In genomic region chr12:113896152-113896551, GRCm38 (mm10) we compare ENCODE assay signal across 19 mouse cellular contexts.
A peak's percentile ranks its signal among the peaks of the same experiment; 100 is the strongest.
DNase-seq lines count a peak whose midpoint lies in the region; ATAC-seq and TF ChIP-seq lines count a peak whose summit lies in the region.
"Had no signal": no experiment of that assay in that cellular context is flagged by ENCODE, and none has a peak within 500 bp of the region (broad histone marks: within the 10 kb centered on the region; RNA-seq: fewer than 3 reads in every experiment).

No protein-coding gene starts in this region.

- H3K27me3 ChIP-seq in ES-Bruce4 (ENCODE audit: control insufficient read depth, insufficient read depth, low read length, poor library complexity, severe bottlenecking): no peaks in the 10 kb centered on the region
- no peaks in the 10 kb centered on the region for H3K27me3 ChIP-seq in forebrain, postnatal 0 days (ENCODE audit: insufficient read depth, low read length)
- H3K27me3 ChIP-seq: midbrain, embryonic 15.5 days; stomach, embryonic 15.5 days had no signal

- no peaks in the 10 kb centered on the region for H3K4me1 ChIP-seq in ES-Bruce4 (ENCODE audit: control insufficient read depth, insufficient read depth, low read length)
- no peaks in the 10 kb centered on the region for H3K4me1 ChIP-seq in forebrain, postnatal 0 days (ENCODE audit: insufficient read depth)
- H3K4me1 ChIP-seq: midbrain, embryonic 15.5 days; stomach, embryonic 15.5 days had no signal

- H3K27ac ChIP-seq in ES-Bruce4 (ENCODE audit: insufficient read depth, low read length): no peak overlapping the region
- H3K27ac ChIP-seq in forebrain, postnatal 0 days (ENCODE audit: low read depth, low read length): no peak overlapping the region
- H3K27ac ChIP-seq: gastrocnemius, adult 2 months; hindbrain, postnatal 0 days; macrophage; midbrain, embryonic 15.5 days; stomach, embryonic 15.5 days had no signal

- no peak for TF ChIP-seq POLR2A in ES-Bruce4 (IDR thresholded peaks at IDR 0.05; ENCODE audit: insufficient read depth, low read length)

- TF ChIP-seq CTCF in ES-Bruce4 (IDR thresholded peaks at IDR 0.05; ENCODE audit: low read depth, low read length): peak; percentile 34
- TF ChIP-seq CTCF in forebrain, postnatal 0 days (IDR thresholded peaks at IDR 0.05; ENCODE audit: low read depth): no peak

- H3K9me3 ChIP-seq in ES-Bruce4 (replicated peaks; ENCODE audit: control insufficient read depth, insufficient read depth, low read length, poor library complexity, severe bottlenecking): no peaks in the 10 kb centered on the region
- H3K9me3 ChIP-seq in forebrain, postnatal 0 days (ENCODE audit: low read length): 0 out of 2 replicates have a peak, but pooled peaks cover 5% of the 10 kb centered on the region
- H3K9me3 ChIP-seq: stomach, embryonic 15.5 days had no signal

- no peak overlapping the region for H3K9ac ChIP-seq in ES-Bruce4 (ENCODE audit: low read depth, poor library complexity, severe bottlenecking)
- no peak overlapping the region for H3K9ac ChIP-seq in forebrain, postnatal 0 days
- H3K9ac ChIP-seq: midbrain, embryonic 15.5 days; stomach, embryonic 15.5 days had no signal

- H3K4me3 ChIP-seq in ES-Bruce4 (ENCODE audit: low read depth, low read length): no peak overlapping the region
- no peak overlapping the region for H3K4me3 ChIP-seq in forebrain, postnatal 0 days (ENCODE audit: low read depth, low read length)
- H3K4me3 ChIP-seq: gastrocnemius, adult 2 months; midbrain, embryonic 15.5 days; stomach, embryonic 15.5 days had no signal

- peak; percentile 6 to 39 for DNase-seq in kidney, postnatal 36 days
- no peak for DNase-seq in kidney, adult 11 months
- DNase-seq in NIH3T3 (ENCODE audit: low read depth): peak; percentile 9
- DNase-seq in naive thymus-derived CD4-positive, alpha-beta T cell, adult 2 months (ENCODE audit: low read depth): peak; percentile 10
- no peak for DNase-seq in forebrain, postnatal 0 days
- DNase-seq in natural killer cell, adult 2 months (ENCODE audit: low spot score in 2 of 2): no peak
- DNase-seq: adrenal gland, postnatal 14 days; cerebellum, adult 11-12 months; gastrocnemius, adult 2 months; heart, adult 18-20 months; heart, postnatal 4 days; kidney, postnatal 14 days; layer of hippocampus, adult 9-11 months; lung, adult 2 months had no signal

- no peaks in the 10 kb centered on the region for H3K36me3 ChIP-seq in ES-Bruce4 (ENCODE audit: control insufficient read depth, insufficient read depth, low read length, poor library complexity, severe bottlenecking)
- H3K36me3 ChIP-seq in forebrain, postnatal 0 days (ENCODE audit: insufficient read depth): no peaks in the 10 kb centered on the region
- H3K36me3 ChIP-seq: midbrain, embryonic 15.5 days; stomach, embryonic 15.5 days had no signal

- no peak overlapping the region for H3K4me2 ChIP-seq in forebrain, postnatal 0 days (ENCODE audit: low read depth)
- H3K4me2 ChIP-seq: midbrain, embryonic 15.5 days; stomach, embryonic 15.5 days had no signal

- no peak for TF ChIP-seq EP300 in ES-Bruce4 (IDR thresholded peaks at IDR 0.05; ENCODE audit: insufficient read depth, low read depth, low read length)

- 38% methylated on average over 4 of the region's 4 CpGs for whole genome bisulfite sequencing in forebrain, postnatal 0 days

- no peak for ATAC-seq in forebrain, postnatal 0 days
- ATAC-seq: hindbrain, postnatal 0 days; midbrain, embryonic 15.5 days had no signal

Comparison
In these comparisons a context has a peak if more than half of its experiments do, and no peak if none do; other contexts are left out.
1. DNase-seq: peak in kidney, postnatal 36 days (2 of 2), NIH3T3 (single experiment) and naive thymus-derived CD4-positive, alpha-beta T cell, adult 2 months (single experiment); none in kidney, adult 11 months (single experiment), forebrain, postnatal 0 days (single experiment) and natural killer cell, adult 2 months (0 of 2).